Mouse (Mus musculus): ENCODE measurements around the gene Enpp3.

DNA sequence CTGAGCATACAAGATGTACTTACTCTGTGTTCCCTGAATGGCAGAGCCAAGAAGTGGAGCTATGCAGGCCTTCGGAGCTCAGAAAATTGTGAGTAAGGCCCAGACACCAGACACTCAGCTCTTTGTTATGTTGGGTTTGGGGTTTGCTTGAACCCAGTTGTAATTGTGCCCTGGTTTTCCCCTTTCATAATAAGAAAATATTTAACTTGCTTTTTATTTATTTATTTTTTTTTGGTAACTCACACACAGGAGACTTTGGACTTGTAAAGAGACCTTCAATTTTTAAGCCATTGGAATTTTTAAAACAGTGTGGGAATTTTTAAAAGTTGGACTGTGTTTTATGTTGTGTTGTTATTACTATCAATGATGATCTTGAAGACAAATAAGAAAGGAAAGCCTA, at the start of gene Enpp3:
- no peak for TF ChIP-seq CTCF (IDR thresholded peaks at IDR 0.05; ENCODE audit: low read depth)
- TF ChIP-seq EP300 (optimal IDR thresholded peaks at IDR 0.05), result no peak
